Mouse (Mus musculus) CH12.LX (cell line): ENCODE measurements at regions not wholly inside any gene's neighbourhood (a gene's known extent, or its start where the extent isn't known, plus 50 kb on each side); places are given as distances from the start of the nearest gene placed in this dataset.

Source experiments
- CHD2 ChIP-seq: IDR thresholded peaks from 2 replicates; pipeline ENCODE4 v1.6.1; 2011; ENCODE audit warnings: low read length, improper control_type of control experiment
- CTCF ChIP-seq, 2 experiments: IDR thresholded peaks in 1 of 2; conservative IDR thresholded peaks in 1 of 2; 2 replicates each; pipeline ENCODE4 v1.5.1; 2011 to 2012; ENCODE audit warnings: low read depth in 2 of 2, low read length in 2 of 2, improper control_type of control experiment in 1 of 2, inconsistent platforms in 1 of 2, mild to moderate bottlenecking in 1 of 2, moderate library complexity in 1 of 2
- E2F4 ChIP-seq: IDR thresholded peaks from 2 replicates; pipeline ENCODE4 v1.6.1; 2011; ENCODE audit warnings: low read depth, low read length, improper control_type of control experiment; ENCODE audit not compliant: insufficient replicate concordance
- MEF2A ChIP-seq: IDR thresholded peaks from 2 replicates; pipeline ENCODE4 v1.6.1; 2014; ENCODE audit warnings: low read depth, mild to moderate bottlenecking, inconsistent platforms, low read length, improper control_type of control experiment, borderline replicate concordance
- NELFE ChIP-seq: IDR thresholded peaks from 2 replicates; pipeline ENCODE4 v1.6.1; 2011; ENCODE audit warnings: low read depth, low read length, improper control_type of control experiment
- POLR2A ChIP-seq: IDR thresholded peaks from 2 replicates; pipeline ENCODE4 v1.6.1; 2011; ENCODE audit warnings: low read depth, mild to moderate bottlenecking, improper control_type of control experiment, low read length
- SMC3 ChIP-seq: IDR thresholded peaks from 2 replicates; pipeline ENCODE4 v1.6.1; 2011; ENCODE audit warnings: low read depth, low read length, improper control_type of control experiment
- TCF12 ChIP-seq: IDR thresholded peaks from 2 replicates; pipeline ENCODE4 v1.6.1; 2014; ENCODE audit warnings: low read depth, mild to moderate bottlenecking, inconsistent platforms, low read length, improper control_type of control experiment
- UBTF ChIP-seq: IDR thresholded peaks from 2 replicates; pipeline ENCODE4 v1.6.1; 2012; ENCODE audit warnings: low read depth, mild to moderate bottlenecking, inconsistent platforms, low read length, improper control_type of control experiment, moderate library complexity

DNA sequence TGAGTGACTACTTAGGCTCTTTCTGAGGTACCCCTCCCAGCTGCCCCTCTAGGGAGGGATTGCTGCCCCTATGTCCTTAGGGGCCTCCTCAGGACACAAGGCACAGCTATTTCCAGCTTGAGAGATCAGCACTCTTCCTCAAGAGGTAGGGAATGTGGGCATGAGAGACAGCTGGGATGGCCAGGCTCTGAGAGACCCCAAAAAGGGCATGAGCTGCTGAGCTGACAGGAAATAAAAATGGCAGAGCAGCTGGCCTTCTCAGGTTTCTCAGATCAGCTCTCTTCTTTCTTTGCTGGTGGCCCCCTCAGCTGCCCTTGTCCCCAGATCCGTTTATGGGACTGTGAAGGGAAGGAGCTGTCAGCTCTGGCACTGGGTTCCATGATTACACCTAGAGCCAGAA lies 66.2 kb downstream of the Igf2 start:
- TF ChIP-seq POLR2A (no peak), E2F4 (no peak), MEF2A (no peak), SMC3 (no peak), CTCF (conservative IDR thresholded peaks at IDR 0.05 in 1 of 2, IDR thresholded peaks at IDR 0.05 in 1 of 2; ENCODE audit: low read depth in 2 of 2, low read length in 2 of 2) (no peak), TCF12 (no peak), CHD2 (no peak), NELFE (no peak), UBTF (no peak)
